Mouse (Mus musculus): ENCODE measurements around the gene Dnajc28.

GRCm38 (mm10) chr16:91628673-91629072 is 9.8 kb upstream of the Dnajc28 start:
- no peak for TF ChIP-seq CTCF (IDR thresholded peaks at IDR 0.05; ENCODE audit: borderline replicate concordance, insufficient read depth, low read length)
- no peak for TF ChIP-seq POLR2A (IDR thresholded peaks at IDR 0.05; ENCODE audit: low read depth, low read length)

Data from embryonic fibroblast, embryonic 13.5 days (primary cell).